17 mouse cellular contexts compared by ENCODE assay signal in genomic region chr5:125351057-125351456, GRCm38 (mm10). TPM values are rescaled to one million over a fixed set of nuclear protein-coding genes. Genes with fewer than 3 reads are reported as not detected.
"Had no signal": no experiment of that assay in that cellular context is flagged by ENCODE, and none has a peak within 500 bp of the region (broad histone marks: within the 10 kb centered on the region; RNA-seq: fewer than 3 reads in every experiment).

No protein-coding gene starts in this region.

- DNase-seq: kidney, adult 2 months; kidney, postnatal 14 days; lung, embryonic 14.5 days; lung, postnatal 10 days; lung, postnatal 4 days; right cerebral cortex, postnatal 4 days; spleen, adult 18-20 months; thymus, adult 18-20 months; thymus, postnatal 14 days had no signal

- H3K27me3 ChIP-seq: kidney, embryonic 15.5 days; limb, embryonic 15.5 days; liver, embryonic 12.5 days; midbrain, embryonic 15.5 days; neural tube, embryonic 12.5 days had no signal

- H3K4me1 ChIP-seq: limb, embryonic 15.5 days; neural tube, embryonic 12.5 days had no signal

- ATAC-seq: liver, embryonic 12.5 days; midbrain, embryonic 15.5 days had no signal

- H3K36me3 ChIP-seq: kidney, embryonic 15.5 days; limb, embryonic 15.5 days; liver, embryonic 12.5 days; midbrain, embryonic 15.5 days; neural tube, embryonic 12.5 days had no signal

- H3K9ac ChIP-seq: kidney, embryonic 15.5 days; limb, embryonic 15.5 days; liver, embryonic 12.5 days; lung, embryonic 14.5 days; midbrain, embryonic 15.5 days; neural tube, embryonic 12.5 days had no signal

- H3K4me3 ChIP-seq: kidney, embryonic 15.5 days; left cerebral cortex, adult 2 months; limb, embryonic 15.5 days; liver, embryonic 12.5 days; midbrain, embryonic 15.5 days; neural tube, embryonic 12.5 days had no signal

- H3K9me3 ChIP-seq: kidney, embryonic 15.5 days; limb, embryonic 15.5 days; liver, embryonic 12.5 days; midbrain, embryonic 15.5 days; neural tube, embryonic 12.5 days had no signal

- H3K4me2 ChIP-seq: kidney, embryonic 15.5 days; limb, embryonic 15.5 days; liver, embryonic 12.5 days; lung, embryonic 14.5 days; midbrain, embryonic 15.5 days; neural tube, embryonic 12.5 days had no signal

- H3K27ac ChIP-seq: kidney, embryonic 15.5 days; left cerebral cortex, adult 2 months; limb, embryonic 15.5 days; liver, embryonic 12.5 days; midbrain, embryonic 15.5 days; neural tube, embryonic 12.5 days had no signal

RNA-seq across cellular contexts. Expression of gene Gm10382, which starts 38.1 kb away (rescaled TPM):
- total RNA-seq: monocyte, adult 5-6 weeks had no signal
- polyA plus RNA-seq: large intestine, adult 2 months had no signal
